Mouse (Mus musculus): ENCODE data around the gene Scn7a.
A peak's percentile ranks its signal among the peaks of the same experiment; 100 is the strongest.

Gene Scn7a

GRCm38 (mm10) chr2:66784765-66785164, at the start of gene Scn7a:
Scn7a (minus strand) TSS chr2:66784914.
- DNase-seq = peak; percentile 51

GRCm38 (mm10) chr2:66827729-66828128, 43.0 kb upstream of the Scn7a start:
- DNase-seq = no peak

DNA sequence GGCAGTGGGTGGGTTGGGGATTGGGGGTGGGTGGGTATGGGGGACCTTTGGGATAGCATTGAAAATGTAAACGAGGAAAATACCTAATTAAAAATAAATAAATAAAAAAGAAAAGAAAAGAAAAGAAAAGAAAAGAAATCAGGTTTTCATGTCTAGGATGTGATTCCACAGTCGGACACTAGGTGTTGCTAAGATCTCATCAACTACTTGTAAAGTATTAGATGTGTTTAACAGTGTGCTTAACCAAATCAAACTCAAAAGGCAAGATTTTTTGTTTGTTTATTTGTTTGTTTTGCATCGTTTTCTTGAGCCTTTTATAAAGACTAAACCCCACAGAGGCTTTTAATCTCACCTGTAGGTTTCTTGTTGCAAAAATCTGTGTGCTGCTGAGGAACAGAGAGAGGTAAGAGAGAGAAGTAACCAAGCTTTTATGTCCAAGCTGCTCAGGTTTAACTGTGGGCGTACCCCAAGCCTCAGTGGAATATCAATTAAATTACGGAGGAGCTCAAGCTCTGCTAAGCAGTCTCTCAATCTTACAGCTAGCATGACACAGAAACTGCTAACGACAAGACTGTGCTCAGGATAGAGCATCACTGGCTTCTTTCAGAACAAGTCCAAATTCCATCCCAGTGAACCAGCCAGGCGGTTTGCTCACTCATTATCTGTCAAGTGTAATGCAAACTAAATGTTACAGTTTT, 35.3 kb upstream of the Scn7a start:
- DNase-seq = peak; percentile 1

GRCm38 (mm10) chr2:66799676-66800249, 15.0 kb upstream of the Scn7a start:
- DNase-seq = peak; percentile 45

DNA sequence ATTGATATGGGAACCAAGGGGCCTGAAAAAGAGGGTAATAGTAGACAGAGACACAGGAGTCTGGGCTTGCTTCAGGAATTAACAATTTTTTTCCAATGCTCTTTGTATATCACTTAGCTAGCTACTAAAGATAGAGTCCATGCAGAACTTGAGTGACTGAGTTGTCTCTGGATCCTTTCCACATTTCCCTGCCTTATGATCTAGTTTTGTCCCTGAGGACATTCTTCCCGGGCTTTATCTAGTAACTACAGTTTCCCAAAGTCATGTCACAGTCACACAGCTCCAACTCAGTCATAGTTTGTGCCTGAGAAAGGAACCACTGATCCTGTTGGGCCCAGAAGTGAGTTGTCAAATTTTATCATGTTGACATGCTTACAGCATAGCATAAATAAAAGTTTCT, 12.8 kb upstream of the Scn7a start:
- no peak for DNase-seq

GRCm38 (mm10) chr2:66791629-66792028, 6.9 kb upstream of the Scn7a start:
- DNase-seq = no peak

DNA sequence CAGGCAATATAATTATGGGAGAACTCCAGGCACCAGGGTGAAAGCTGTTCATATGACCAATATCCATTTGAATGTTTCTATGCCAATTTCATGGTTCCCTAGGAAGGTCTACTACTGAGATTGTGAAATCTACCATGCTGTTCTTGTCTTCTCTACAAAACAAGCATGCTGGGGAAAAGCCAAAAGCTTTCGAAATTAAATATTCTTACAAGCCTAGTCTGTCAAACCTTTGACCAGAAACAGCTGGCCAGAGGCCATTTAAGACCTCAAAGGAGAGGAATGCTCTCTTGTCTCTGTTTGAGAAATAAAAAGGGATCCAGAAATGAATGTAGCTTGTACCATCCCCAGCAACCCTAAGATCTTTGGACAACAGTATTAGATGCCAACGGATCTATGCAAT, 3.8 kb downstream of the Scn7a start:
- peak; percentile 83 for DNase-seq

- no peak for DNase-seq
These were observed 16.7 kb downstream of the Scn7a start for GRCm38 (mm10) chr2:66767980-66768379.

DNA sequence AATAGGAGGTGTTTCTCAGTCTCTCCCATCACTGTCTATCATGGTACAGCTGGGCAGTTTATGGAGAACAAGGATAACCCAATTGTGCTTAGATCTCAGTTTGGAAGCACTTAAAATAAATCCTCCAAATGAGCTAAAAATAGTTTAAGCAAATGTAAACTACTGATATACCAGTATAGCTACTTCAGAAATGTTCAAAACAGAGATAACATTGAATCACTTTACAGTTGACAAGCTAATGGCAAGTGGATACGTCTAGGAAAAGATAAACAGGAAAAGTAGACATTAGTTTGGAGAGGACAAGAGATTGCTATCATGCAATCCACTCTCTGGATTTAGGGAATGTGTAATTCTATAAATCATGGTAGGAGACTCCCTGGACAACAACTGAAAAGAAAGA, 19.5 kb downstream of the Scn7a start:
- no peak for DNase-seq

- DNase-seq = peak; percentile 31
These were observed 21.8 kb downstream of the Scn7a start for GRCm38 (mm10) chr2:66762905-66763304.

DNA sequence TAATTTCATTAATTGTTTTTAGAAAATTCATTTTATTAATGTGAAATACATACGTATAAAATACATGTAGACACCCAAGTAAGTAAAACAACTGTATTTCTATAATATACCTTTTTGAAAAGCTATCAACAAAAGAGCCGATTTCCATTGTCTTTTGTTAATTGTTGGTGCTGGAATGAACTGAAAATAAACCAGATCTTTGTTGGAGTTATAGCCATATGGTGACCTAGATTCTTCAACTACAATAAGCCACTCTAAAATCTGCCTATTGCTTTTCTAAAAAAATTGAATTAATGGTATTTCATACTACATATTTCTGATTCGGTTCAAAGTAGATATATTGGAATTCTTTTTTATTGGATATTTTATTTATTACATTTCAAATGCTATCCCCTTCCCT, 56.7 kb downstream of the Scn7a start:
- DNase-seq = no peak

- no peak for DNase-seq
These were observed 57.1 kb downstream of the Scn7a start for GRCm38 (mm10) chr2:66727585-66727974.

GRCm38 (mm10) chr2:66726878-66727584, 57.7 kb downstream of the Scn7a start:
- no peak for DNase-seq

GRCm38 (mm10) chr2:66712071-66712470, 72.6 kb downstream of the Scn7a start:
- no peak for DNase-seq

GRCm38 (mm10) chr2:66692300-66692699, 92.4 kb downstream of the Scn7a start:
- DNase-seq = no peak

GRCm38 (mm10) chr2:66661988-66662387, 122.7 kb downstream of the Scn7a start:
- no peak for DNase-seq

DNA sequence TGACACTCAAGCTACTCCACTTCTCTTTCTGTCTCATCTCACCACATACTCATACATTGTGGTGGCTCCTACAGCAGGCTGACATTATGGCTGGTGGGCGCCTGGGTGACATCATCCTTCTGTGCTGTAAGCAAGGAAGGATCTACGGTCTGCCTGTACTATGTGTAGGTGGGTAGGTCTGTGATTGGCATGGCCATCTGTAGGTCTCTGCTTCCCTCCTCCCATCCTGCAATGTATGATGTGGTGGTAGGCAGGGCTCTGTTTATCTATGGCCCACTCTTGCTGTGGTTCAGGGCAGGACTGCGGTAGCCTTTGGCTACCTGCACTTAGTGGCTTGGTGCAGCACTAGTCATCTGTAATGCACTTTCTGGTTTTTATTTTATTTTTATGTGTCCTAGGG, 128.3 kb downstream of the Scn7a start:
- no peak for DNase-seq

GRCm38 (mm10) chr2:66655431-66655830, 129.3 kb downstream of the Scn7a start:
- no peak for DNase-seq

- DNase-seq = peak; percentile 36
These were observed 140.3 kb downstream of the Scn7a start for GRCm38 (mm10) chr2:66644384-66644783.

- DNase-seq = no peak
These were observed 149.9 kb downstream of the Scn7a start, which contains the start of gene Scn9a for GRCm38 (mm10) chr2:66634580-66635359. Scn9a (minus strand) TSS chr2:66634962.

DNA sequence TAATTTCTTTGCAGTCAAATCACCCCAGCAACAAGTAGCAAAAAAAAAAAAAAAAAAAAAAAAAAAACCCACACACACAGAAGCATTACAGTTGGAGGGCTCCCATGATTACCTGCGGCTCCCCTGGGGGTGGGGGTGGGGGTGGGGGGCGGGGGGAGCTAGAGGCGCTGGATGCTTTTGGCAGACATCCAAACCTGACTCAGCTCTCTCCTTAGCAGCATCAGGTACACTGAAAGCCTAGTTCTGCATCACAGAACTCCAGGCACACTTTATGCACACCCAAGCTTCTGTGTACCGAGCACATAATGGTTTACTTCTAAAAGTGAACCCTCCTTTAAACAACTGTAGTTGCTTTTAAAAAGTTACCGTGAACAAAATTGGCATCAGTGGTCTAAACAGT, 152.0 kb downstream of the Scn7a start:
- DNase-seq = no peak
